Mouse (Mus musculus): ENCODE results near the gene Psmb8.
A peak's percentile ranks its signal among the peaks of the same experiment; 100 is the strongest.

DNA sequence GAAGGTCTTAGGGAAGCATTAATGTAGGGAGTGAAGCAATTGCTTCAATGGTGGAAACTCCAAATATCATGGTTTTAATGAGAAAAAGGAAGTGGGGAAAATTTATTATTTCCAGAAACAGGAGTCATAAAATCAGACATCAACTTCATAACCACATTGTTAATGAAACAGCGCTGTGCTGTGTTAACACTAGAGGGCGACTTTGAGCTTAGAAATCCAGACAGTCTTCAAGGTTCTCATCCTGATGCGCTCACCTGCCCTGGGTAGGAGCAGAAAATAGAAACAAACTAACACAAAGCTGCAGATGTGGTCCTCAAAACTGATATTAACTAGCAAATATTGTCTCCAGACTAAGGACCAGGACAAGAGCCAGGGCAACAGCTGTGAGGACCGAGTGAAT lies 52.4 kb downstream of the Psmb8 start:
- TF ChIP-seq CTCF (IDR thresholded peaks at IDR 0.05; ENCODE audit: low read depth) (peak; percentile 73), EP300 (IDR thresholded peaks at IDR 0.05; ENCODE audit: low read depth) (no peak)

Measured in heart, postnatal 0 days (tissue).